Mouse (Mus musculus): ENCODE measurements around the gene Hdac4.

The Hdac4 gene

DNA sequence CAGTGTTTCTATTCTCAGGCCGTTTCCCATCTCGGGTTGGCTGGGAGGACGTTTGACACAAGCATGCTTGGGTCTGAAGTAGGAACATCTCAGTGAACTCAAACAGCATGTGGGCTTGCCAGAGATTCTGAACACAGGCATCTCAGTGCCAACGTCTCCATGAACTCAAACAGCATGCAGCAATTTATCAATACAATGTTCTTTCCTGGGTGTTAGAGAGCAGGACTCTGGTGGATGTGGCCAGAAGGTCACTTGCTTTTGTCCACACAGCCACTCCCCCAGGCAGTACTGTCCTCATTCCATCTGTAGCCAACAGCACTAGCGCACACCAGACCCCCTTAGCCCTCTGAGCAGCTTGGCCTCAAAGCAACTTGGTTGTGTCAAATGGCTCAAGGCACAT is 274.2 kb downstream of the Hdac4 start:
- CTCF ChIA-PET: no interaction called here

DNA sequence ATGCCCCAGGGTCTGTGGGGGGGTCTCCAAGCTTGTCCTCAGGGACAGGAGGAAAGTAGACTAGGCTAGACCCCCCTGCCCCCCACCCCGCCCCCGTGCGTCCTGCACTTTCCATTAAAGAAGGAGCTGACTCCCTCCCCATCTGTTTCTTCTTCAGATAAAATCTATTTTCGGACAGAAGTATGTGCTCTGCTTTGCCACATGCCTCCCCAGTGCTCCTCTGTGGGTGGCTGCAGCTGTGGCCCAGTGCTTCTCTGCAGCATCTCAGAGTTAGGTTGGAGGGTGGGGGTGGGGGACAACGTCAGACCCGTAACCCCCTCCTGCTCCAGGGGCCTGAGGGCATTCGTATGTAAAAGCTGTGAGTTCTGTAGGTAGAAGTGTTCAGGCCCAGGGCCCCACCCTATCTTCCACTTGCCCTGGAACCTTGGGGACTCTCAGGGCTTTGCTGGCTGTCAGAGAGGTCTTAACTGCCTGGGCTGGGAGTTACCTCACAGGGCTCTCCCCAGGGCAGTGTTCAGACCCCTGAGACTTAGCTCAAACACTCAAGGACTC is 275.4 kb downstream of the Hdac4 start:
- CTCF ChIA-PET: no interaction called here

DNA sequence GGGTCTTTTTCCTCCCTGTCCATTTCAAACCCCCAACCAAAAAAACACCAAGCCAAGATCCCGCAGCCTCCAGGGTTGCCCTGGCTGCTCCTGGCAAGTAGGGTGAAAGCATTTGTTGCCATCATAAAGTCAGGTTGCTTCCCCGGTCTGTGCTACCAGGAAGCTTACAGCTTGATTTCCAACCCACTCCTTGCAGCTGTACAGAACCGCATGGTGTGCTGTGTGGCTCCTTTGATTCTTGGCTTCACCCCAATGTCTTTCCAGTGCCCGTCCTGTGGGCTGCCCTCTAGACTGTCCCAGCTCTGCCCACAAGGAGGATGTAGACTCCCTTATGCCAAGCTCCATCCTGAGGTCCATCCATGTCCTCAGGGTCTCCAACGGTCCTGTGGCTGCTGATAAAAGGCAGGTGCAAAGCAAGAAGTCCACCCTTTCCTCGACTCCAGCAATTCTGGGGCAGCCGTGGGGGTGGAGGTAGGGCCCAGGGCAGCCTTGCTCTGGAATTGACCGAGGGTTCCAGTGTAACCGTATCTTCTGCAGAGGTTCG is 277.2 kb downstream of the Hdac4 start:
- CTCF ChIA-PET: no interaction called here

DNA sequence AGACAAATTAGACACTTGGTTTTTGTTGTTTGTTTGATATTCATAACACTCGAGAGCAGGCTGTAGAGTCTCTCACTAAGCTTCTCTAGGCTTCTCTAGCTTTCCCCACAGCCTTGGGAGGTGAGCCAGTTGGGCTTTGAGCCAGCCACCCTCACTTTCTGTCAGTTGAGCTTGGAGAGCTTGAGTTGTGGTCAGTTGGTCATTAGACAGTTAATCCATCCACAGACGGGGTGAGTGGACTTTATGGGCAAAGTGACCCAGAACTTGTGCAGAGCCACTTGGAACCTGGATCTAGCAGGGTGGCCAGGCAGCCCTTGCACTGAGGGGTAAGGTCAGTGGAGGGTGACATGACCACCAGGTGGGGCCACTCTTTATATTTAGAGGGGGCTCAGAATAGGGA is 277.9 kb downstream of the Hdac4 start:
- CTCF ChIA-PET: no interaction called here

DNA sequence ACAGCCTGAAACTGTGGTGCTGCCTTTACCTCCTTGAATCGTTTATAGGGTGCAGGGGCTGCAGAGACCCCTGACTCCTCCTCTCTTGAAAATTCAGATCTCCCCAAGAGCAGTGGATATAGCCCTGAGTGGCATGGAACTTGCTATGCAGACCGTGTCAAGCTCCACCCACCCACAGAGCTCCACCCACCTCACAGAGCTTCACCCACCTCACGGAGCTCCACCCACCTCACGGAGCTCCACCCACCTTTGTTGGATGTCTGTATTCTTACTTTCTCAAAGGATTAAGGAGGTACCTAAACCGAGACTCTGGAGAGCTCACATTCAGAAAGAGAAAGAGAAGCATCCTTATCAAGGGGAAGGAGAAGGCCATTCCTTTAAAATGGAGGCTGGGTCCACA is 279.5 kb downstream of the Hdac4 start:
- CTCF ChIA-PET: interaction anchor here (0.7 kb wide), 1 partner anchor 316 kb away, joined by 4 read pairs; no protein-coding TSS in a partner anchor

DNA sequence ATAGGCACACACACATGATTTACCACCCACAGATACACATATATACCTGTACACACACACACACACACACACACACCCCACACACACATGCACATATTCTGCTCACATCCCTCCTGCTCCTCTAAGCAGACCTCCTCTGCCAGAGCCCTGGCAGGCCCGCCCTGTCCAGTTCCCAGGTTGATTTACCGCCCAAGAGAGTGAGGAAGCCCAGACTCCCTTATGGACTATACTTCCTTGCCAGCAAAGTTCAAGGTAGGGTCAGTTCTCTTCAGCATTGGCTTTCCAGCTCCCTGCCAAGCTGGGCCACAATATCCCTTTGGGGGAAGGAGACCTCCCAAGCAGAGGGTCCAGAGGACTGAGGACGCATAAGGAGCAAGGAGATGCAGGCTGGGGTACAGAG is 280.9 kb downstream of the Hdac4 start:
- CTCF ChIA-PET: no interaction called here

DNA sequence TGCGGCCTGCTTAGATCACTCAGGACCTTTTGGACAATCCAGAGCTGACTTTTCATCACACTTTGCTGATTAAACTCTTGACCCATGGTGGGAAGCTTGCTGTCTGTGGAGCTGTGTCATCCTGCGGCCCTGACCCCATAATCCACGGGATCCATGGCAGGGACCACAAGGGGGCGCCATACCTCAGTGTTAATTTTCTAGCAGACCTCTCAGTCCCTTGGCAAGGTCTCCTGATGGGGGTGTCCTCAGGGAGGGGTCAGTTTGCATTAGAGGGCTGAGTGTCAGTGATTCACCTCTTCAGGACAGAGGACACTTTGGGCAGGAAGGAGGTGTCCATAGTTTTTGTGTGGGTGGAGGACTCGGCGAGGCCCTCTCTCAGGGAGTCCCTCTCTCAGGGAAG is 281.6 kb downstream of the Hdac4 start:
- CTCF ChIA-PET: interaction anchor here (0.6 to 0.7 kb wide), 2 partner anchors 18 to 525 kb away, joined by 3 to 6 read pairs; no protein-coding TSS in a partner anchor

DNA sequence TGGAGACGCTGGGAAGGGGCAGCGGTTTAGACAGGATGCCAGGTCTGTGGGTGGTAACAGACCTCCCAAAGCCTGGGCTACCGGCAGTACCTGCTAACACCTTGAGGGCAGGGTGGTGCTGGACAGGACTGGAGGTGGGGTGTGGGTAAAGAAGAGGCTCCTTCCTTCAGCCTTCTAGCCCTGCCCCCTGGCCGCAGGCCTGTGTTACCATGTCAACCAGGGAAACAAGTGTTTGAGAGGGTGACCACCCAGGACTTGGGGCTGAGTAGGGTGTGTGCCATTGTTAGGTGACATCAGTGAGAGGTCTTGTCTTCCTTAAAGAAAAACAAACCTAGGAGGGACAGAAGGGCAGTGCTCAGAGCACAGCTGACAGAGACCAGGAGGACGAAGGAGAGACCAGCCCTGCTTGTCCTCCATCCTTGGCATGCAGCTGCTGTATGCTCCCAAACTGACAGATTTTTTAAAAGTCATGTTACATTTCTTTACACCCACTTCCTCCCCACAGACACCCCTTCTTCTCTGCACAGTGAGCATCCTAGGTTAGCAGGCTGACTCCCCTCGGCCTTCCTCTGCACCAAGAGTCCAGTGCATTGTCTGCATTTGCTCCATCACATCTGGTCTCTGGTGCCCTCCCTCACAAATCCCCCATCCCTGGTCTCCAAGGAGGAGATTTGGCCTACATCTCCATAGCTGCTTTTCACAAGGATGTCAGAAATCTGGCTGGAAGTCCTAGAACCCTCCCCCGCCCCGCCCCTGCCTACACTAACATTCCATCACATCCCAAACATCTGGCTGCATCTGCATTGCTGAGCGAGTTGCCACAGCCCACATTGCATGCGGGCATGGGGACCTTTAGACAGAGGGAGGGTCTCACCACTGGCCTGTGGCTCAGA is 283.0 kb downstream of the Hdac4 start:
- CTCF ChIA-PET: no interaction called here

DNA sequence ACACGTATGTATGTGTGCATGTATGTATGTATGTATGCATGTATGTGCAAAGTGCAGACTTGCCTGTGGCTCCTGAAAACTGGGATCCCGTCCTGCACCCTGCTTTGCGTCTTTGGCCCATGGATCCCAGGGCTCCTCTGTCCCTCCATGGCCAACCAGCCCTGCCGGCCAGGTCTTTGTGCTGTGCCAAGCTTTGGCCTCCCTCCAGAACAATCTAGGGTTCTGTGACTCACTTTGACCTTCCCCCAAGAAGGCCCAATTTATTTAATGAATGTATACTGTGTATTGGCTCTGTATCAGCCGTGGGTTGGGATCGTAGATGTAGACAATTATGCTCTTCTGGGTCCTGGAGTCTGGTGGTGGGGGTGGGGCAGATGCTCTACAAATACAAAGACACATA is 290.2 kb downstream of the Hdac4 start:
- CTCF ChIA-PET: no interaction called here

DNA sequence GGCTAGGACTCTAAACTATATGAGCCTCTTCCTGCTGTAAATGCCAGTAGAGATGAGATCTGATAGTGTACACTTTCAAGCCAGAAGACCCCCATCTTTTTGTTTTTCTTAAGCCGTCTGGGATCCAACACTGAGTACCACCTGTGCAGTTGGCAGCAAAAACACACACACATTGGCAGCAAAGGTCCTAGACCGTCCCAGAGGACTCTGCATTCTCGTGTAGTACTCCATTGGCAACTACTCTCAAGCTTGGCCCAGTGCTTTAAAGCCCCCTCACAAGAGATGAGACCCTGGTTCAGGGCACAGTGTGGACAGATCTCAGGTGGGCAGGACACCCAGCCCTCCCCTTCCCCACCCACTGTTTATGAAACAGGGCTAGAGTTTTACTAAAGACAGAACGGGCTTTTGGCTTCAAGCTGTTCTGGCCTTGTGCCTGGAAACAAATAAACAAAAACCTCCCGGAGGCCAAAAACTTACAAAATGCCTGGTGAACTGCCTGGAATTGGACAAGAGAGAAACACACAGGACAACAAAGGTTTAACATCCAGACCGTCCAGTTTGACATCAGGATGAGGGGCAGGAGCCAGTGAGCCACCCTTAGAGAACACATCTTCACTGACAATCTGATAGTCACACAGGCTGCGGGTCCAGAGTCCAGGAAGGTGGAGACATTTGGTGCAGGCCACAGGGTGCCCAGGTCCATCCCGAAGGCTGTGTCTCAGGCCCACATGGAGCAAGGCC is 292.1 kb downstream of the Hdac4 start:
- CTCF ChIA-PET: no interaction called here

DNA sequence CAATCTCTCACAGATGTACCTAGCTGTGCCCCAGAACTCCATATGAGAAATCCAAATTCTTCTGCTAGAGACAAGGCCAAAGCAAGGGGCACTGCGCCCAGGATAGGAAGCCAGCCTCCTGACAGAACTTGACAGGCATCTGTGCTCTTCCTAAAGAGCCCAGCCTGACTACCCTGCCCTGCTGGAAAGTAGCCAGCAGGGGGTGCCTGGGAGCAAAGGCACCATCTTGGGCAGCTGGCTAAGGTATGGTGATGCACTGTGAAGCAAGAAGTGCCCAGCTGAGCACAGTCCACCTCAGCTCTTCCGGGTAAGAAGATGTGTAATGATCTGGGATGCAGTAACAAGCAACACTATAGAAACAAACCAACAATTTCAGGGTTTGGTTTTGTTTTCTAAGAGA is 298.4 kb downstream of the Hdac4 start:
- CTCF ChIA-PET: no interaction called here

DNA sequence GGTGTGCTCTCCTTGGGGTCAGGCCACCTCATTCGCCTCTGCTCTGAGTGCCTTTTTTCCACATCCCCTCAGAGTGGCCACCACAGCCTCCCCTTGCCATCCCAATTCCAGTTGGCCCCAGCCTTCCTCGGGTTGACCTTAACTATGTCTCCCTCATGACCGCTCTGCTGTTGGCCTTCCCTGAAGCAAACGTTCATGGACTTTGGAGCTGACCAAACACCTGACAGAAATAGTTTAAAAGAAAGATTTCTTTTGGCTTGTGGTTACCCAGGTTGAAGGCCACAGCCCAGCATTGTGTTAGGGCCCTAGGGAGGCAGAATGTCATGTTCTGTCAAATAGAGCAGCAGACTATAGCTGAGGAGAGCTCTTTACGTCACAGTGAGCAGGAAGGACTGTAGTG is 301.2 kb downstream of the Hdac4 start:
- CTCF ChIA-PET: no interaction called here

DNA sequence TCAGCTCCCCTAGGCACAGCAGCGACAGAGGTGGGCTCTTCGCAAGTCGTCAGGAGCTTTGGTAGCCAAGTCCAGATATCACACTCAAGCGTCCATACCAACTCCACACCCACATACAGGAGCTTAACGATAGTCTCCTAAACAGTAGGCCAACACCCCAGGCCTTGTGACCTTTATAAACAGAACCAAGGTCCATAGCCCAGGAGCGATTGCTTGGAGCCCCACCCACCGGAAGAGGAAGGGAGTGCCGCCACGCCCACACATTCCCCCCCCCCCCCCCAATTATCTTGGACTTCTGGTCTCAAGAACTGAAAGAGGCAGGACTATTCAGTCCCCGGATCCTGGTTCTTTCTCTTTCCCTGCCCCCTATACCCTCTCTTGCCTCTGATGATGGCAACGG is 301.9 kb downstream of the Hdac4 start:
- CTCF ChIA-PET: no interaction called here

DNA sequence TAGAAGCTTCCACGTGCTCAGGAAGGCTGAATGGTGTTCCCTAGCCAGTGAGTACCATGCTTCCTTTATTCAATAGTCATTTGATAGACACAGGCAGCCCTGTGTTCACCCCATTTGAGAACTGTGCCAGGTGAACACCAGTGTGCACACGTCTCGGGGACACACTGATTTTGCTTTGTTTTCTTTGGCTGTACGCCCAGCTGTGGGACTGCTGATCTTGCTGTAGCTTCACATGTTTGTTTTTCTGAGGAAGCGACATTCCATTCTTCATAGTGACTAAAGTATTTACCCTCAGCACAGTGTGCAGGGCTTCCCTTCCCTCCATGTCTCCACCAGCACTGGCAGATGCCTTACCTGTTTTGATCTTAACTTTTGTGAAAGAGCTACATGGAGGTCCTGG is 312.4 kb downstream of the Hdac4 start:
- CTCF ChIA-PET: no interaction called here

DNA sequence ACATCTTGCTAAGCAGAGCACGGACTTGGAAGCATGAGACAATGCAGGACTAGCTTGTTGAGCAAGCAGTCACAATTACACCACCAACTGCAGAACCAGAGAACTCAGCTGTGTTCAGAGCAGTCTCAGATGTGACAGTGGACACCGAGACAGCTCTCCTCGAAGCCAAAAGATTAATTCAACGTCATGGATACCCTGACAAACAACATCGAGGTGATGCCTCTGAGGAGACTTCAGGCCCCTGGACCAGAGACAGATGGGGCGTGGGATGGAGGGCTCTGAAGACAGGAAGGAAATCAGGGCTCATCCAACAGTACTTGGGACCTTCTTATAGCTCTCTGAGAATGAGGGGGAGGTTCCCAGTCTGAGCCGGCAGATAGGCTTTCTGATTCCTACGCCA is 314.6 kb downstream of the Hdac4 start:
- CTCF ChIA-PET: no interaction called here

DNA sequence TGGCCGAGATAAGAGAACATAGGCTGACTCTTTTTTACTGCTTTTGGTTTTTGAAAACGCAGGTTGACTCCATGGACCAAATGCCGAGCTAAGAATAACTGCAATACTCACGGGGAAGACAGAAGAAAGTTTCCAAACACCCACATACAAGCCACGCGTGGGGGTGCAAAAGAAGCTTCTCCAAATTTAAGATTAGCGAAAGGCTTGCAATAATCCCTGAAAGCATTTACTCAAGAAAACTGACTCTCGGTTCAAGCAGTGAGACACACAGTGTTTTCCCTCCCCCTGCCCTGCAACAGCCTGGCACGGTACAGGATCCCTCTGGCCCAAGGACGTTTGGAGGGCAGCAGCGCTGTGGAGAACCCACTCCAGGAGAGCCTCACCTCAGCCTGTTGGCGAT is 315.3 kb downstream of the Hdac4 start:
- CTCF ChIA-PET: no interaction called here

Measured in spleen, embryonic (tissue).